Mouse (Mus musculus) ES-E14 (cell line): ENCODE results near the gene Vmn1r222.

Experiments
- CHD2 ChIP-seq: IDR thresholded peaks from 2 replicates; pipeline ENCODE4 v1.6.1; 2014; ENCODE audit warnings: mild to moderate bottlenecking, low read depth, low read length, inconsistent platforms
- HCFC1 ChIP-seq: IDR thresholded peaks from 2 replicates; pipeline ENCODE4 v1.6.1; 2012; ENCODE audit warnings: low read length, inconsistent platforms, borderline replicate concordance; ENCODE audit not compliant: insufficient read depth
- MAFK ChIP-seq: IDR thresholded peaks from 2 replicates; pipeline ENCODE4 v1.6.1; 2014; ENCODE audit warnings: mild to moderate bottlenecking, low read depth, low read length, inconsistent platforms; ENCODE audit not compliant: insufficient read depth
- ZC3H11A ChIP-seq: IDR thresholded peaks from 2 replicates; pipeline ENCODE4 v1.6.1; 2012; ENCODE audit warnings: low read depth, mild to moderate bottlenecking, inconsistent platforms, low read length, borderline replicate concordance
- ZNF384 ChIP-seq: IDR thresholded peaks from 2 replicates; pipeline ENCODE4 v1.6.1; 2012; ENCODE audit warnings: low read depth, low read length, inconsistent platforms

GRCm38 (mm10) chr13:23279992-23280391 lies 44.2 kb upstream of the Vmn1r222 start:
- TF ChIP-seq ZC3H11A, result no peak
- TF ChIP-seq MAFK, result no peak
- TF ChIP-seq ZNF384, result no peak
- no peak for TF ChIP-seq HCFC1
- no peak for TF ChIP-seq CHD2
